Mouse (Mus musculus) lung, embryonic 16.5 days (tissue): Measurements from ENCODE around the gene Celsr1. TPM values are rescaled to one million over a fixed set of nuclear protein-coding genes. Genes with fewer than 3 reads are reported as not detected.
"Not testable (repeated sequence)": the region's sequence is repeated elsewhere in the genome, so short reads cannot be mapped to it uniquely, and the experiment has no call there.

Experiments
- ATAC-seq: fragments of 200-750 bp; cut with Nextera tagmentation; 2 replicates; pipeline ENCODE4 v1.8.0; 2017; ENCODE audit warnings: low read depth, mild to moderate bottlenecking, moderate library complexity
- H3K27ac ChIP-seq: fragments of 300-500 bp; sonication (generic); 2 replicates; pipeline ENCODE4 v1.5.1; 2014; ENCODE audit warnings: mild to moderate bottlenecking, control low read depth, low read length
- H3K27me3 ChIP-seq: fragments of 300-500 bp; sonication (generic); 2 replicates; pipeline ENCODE4 v1.6.1; 2014; ENCODE audit warnings: low read depth, low read length, mixed read lengths; ENCODE audit not compliant: control insufficient read depth, insufficient read depth
- H3K36me3 ChIP-seq: fragments of 300-500 bp; sonication (generic); 2 replicates; pipeline ENCODE4 v1.6.1; 2014; ENCODE audit warnings: low read length; ENCODE audit not compliant: control insufficient read depth, insufficient read depth
- H3K4me1 ChIP-seq: fragments of 300-500 bp; sonication (generic); replicated peaks from 2 replicates; pipeline ENCODE4 v1.6.1; 2014; ENCODE audit warnings: low read length, mixed read lengths; ENCODE audit not compliant: control insufficient read depth, insufficient read depth
- H3K4me2 ChIP-seq: fragments of 300-500 bp; sonication (generic); 2 replicates; pipeline ENCODE4 v1.6.1; 2014; ENCODE audit warnings: low read depth, low read length, control low read depth
- H3K4me3 ChIP-seq: fragments of 300-500 bp; sonication (generic); 2 replicates; pipeline ENCODE4 v1.5.1; 2014; ENCODE audit warnings: mild to moderate bottlenecking, low read length, control low read depth
- H3K9ac ChIP-seq: fragments of 300-500 bp; sonication (generic); 2 replicates; pipeline ENCODE4 v1.6.1; 2014; ENCODE audit warnings: low read length, control low read depth
- H3K9me3 ChIP-seq: fragments of 300-500 bp; sonication (generic); 2 replicates; pipeline ENCODE4 v1.6.1; 2016; ENCODE audit warnings: low read length; ENCODE audit not compliant: control insufficient read depth
- WGBS: fragments of 180-500 bp; shearing (Covaris S2); extraction: QIAGEN DNeasy Blood & Tissue Kit; methylation state at CpG from one replicate; pipeline ENCODE4 v1.1.7; 2014; 5-methylcytosine and 5-hydroxymethylcytosine counted together
- polyA plus RNA-seq: library from polyadenylated mRNA; unstranded; fragments of >200 nt; fragmentation: Nextera tagmentation; extraction: Ambion mirVana; gene quantifications from 2 replicates; pipeline ENCODE4 v1.2.1, GENCODE M21; 2015

The Celsr1 gene
- polyA plus RNA-seq, 1 experiment from 2014 or later, result 3.6 TPM

DNA sequence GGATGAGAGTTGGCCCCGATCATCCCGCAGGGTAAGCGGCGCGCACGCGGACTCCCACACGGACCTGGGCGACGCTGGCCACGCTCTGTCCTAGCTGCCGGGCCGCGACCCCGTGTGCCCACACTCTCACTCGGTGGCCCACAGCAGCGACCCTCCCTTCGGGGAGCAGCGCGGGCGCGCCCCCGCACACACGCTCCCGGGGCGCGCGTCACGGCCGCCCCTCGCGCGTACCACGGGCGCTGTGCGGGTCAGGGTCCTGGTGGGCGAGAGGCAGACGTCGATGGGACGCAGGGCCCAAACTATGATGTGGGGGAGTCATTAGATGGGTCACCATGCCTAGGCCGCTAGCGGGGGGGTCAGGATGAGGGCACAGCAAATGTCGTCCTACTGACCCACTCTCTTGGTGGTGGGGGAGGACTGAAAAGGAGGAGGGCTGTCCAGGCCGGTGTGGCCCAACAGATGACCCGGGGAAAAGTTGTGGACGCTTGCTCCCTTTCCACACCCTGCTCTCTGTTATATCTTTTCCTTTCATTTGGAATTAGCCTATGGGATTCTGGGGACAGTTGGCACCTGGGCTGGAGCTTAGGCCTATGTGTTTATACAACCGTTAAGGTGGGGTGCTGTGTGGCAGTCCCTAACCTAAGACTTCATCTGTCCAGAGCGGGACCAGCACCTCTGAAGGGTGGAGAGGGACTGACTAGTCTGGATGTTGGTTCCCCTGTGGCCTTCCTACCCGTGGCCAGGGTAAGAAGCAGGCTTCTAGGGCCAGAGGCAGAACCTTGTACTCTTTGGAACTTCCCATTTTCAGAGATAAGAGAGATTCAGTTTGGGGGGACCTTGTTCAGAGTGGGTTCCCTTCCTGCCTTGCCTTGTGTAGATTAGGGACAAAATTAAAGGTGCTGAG lies 25.6 kb upstream of the Celsr1 start:
- Histone ChIP-seq H3K27ac (peak overlapping the region; percentile 60), H3K36me3 (no peaks in the 10 kb centered on the region), H3K9ac (peak overlapping the region; percentile 92), H3K4me1 (peaks cover 36% of the 10 kb centered on the region), H3K4me2 (peak overlapping the region; percentile 80), H3K27me3 (no peaks in the 10 kb centered on the region), H3K4me3 (peak overlapping the region; percentile 85), H3K9me3 (no peaks in the 10 kb centered on the region)
- 2% methylated on average over 47 of the region's 49 CpGs for WGBS
- ATAC-seq, result peak; percentile 29; the same call in 1 of the 2 replicates

DNA sequence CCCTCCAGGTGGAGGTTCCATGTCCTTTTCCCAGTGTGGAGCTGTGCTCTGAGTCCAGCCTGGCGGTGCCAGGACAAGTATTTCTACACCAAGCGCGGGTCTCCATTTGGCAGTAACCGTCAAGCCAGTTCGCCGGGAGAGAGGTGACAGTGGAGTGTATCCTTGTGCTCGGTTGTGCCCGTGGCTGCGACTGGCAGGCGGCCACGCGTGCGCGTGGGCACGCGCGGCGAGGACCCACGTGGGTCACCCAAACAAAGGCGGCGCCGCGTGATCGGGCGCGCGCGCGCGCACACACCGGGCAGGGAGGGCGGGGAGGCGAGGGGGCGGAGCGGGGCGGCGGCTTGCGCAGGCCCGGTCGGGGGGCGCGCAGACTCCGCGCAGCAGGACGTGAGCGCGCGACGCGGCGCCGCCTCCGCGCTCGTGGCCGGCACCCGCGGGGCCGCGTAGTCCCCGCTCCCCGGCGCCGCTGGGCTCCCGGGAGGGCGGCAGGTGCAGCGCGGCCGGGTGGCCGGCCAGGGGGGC lies 24.9 kb upstream of the Celsr1 start:
- Histone ChIP-seq H3K36me3 (no peaks in the 10 kb centered on the region), H3K4me3 (peak overlapping the region; percentile 85), H3K9me3 (no peaks in the 10 kb centered on the region), H3K4me2 (peak overlapping the region; percentile 80), H3K27ac (peak overlapping the region; percentile 66), H3K9ac (peak overlapping the region; percentile 92), H3K27me3 (no peaks in the 10 kb centered on the region), H3K4me1 (peaks cover 36% of the 10 kb centered on the region)
- under 1% methylated on average over 46 of the region's 70 CpGs for WGBS
- peak; percentile 80 for ATAC-seq

DNA sequence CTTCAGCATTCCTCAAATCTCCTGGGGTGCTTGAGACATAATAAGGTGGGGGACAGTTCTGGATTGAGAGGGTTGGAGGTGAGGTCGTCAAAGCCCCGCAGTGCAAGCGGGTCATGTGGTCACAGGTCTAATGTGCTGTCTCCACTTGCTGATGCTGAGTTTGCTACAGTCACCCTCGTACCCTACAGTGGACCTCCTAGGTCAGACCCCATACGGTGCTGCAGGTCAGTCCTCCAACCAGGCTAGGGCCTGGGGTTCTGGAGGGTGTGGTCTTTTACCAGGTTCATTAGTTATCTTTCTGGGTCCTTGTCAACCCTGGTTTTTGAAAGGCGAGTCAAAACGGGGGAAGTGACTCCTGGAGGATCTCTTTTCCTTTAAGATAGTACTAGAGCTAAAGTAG lies 24.3 kb upstream of the Celsr1 start:
- Histone ChIP-seq H3K4me3 (peak overlapping the region; percentile 85), H3K9me3 (no peaks in the 10 kb centered on the region), H3K27ac (peak overlapping the region; percentile 66), H3K9ac (peak overlapping the region; percentile 92), H3K36me3 (no peaks in the 10 kb centered on the region), H3K4me2 (peak overlapping the region; percentile 80), H3K4me1 (peaks cover 36% of the 10 kb centered on the region), H3K27me3 (no peaks in the 10 kb centered on the region)
- 10% methylated on average over 7 of the region's 7 CpGs for WGBS
- peak; percentile 23 for ATAC-seq

DNA sequence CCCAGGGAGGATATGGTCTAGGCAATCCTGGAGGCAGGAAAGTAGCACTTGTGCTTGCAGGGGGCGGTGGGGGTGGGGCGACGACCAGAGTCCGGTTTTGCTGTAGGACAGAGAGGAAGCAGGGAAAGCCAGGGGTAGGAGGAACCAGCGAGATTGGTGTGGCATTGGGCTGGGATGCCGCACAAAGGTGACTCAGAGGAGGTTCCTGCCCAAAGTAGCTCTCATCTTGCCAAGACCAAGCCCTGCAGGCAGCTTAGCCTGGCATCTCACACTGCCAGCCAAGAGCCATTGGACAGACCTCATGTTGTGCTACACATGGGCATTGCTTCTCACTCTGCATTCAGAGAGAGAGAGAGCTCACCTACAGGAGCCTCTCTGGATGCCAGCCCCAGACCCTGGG lies 23.8 kb upstream of the Celsr1 start, which contains the start of gene Gramd4:
Gene Gramd4, plus strand, starts transcription at position 283 of the 400 bp plus-strand sequence.
- Histone ChIP-seq H3K4me2 (peak within 1 kb of the TSS; percentile 80), H3K9ac (peak within 1 kb of the TSS; percentile 92), H3K4me1 (peaks cover 36% of the 10 kb centered on the region), H3K9me3 (no peaks in the 10 kb centered on the region), H3K36me3 (no peaks in the 10 kb centered on the region), H3K27me3 (no peaks in the 10 kb centered on the region), H3K4me3 (peak within 1 kb of the TSS; percentile 85), H3K27ac (peak within 1 kb of the TSS; percentile 66)
- no peak for ATAC-seq
- 19% methylated on average over 6 of the region's 6 CpGs for WGBS

DNA sequence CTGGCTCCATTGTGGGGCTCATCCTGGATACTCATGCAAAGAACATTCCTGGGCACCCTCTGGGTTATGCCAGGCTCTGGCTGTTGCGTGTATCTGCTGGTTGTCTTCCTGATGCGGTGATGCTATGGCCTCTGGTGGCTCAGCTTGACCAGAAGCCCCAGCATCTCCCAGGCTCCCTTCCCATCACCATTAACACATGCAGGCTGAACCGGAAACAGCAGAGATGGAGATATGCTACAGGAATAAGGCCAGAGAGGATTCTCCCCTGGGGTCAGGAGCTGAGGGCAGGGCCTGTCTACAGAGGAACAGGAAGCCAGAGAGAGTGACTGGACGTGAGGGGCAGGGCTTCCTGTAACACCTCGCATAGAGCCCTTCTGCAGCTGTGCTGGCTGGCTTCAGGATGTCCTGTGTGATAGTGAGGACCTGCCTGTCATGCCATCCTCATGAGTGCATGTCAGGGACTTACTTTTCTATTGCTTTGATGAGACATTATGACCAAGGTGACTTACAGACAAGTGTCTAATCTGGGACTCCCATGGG lies 22.7 kb upstream of the Celsr1 start:
- H3K27me3 ChIP-seq, result no peaks in the 10 kb centered on the region
- H3K4me3 ChIP-seq, result no peak overlapping the region
- peaks cover 38% of the 10 kb centered on the region for H3K4me1 ChIP-seq
- no peaks in the 10 kb centered on the region for H3K36me3 ChIP-seq
- WGBS, result 72% methylated on average over 5 of the region's 5 CpGs
- no peak for ATAC-seq
- no peak overlapping the region for H3K9ac ChIP-seq
- H3K9me3 ChIP-seq, result no peaks in the 10 kb centered on the region
- no peak overlapping the region for H3K27ac ChIP-seq
- H3K4me2 ChIP-seq, result no peak overlapping the region

DNA sequence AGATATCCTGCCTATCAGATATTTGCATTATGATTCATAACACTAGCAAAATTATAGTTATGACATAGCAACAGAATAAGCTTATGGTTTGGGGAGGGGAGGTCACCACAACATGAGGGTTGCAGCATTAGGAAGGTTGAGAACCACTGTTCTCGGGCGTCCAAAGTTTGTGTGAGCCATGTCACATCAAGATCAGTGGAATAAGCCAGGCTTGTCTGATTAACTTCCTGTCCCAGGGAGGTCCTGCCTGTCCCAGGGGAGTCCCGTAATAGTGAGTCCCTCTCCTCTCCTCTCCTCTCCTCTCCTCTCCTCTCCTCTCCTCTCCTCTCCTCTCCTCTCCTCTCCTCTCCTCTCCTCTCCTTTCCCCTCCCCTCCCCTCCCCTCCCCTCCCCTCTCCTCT lies 21.3 kb upstream of the Celsr1 start:
- 43% methylated on average over 3 of the region's 3 CpGs for WGBS

DNA sequence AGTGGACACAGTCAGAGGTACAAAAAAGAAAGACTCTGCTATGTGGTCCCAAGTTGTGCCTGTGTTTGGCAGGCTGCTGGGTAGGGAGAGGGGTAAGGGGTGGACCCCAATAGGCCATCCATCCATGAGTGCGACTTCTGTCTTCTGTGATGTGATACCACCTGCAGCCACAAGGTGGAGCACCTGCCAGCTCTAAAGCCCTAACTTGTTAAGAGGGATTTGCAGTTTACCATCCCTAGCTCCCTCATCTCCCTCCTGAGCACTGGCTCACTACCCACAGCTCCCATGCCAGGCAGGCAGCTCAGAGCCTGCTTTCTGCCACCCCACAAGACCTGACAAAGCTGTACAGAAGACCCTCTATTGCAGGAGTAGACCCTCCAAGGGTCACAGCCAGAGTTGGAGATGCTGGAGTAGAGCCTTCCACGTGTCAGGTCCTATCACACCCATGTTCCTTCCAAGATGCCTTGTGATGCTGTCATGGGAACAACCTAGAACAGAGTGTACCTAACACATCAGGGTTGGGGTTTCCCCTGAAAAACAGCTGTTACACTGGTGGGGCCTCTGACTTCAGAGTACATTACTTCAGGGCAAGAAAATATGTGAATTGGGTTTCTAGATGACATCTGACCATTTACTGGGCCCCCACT lies 20.4 kb upstream of the Celsr1 start:
- ATAC-seq, result peak; percentile 16; the same call in 1 of the 2 replicates
- WGBS, result 36% methylated on average over 2 of the region's 2 CpGs
- no peaks in the 10 kb centered on the region for H3K9me3 ChIP-seq

More for the DNA sequence above, 21.3 kb upstream of the Celsr1 start:
- not testable (repeated sequence) for H3K27me3 ChIP-seq, H3K9me3 ChIP-seq, H3K4me2 ChIP-seq, H3K27ac ChIP-seq, ATAC-seq, H3K4me3 ChIP-seq, H3K9ac ChIP-seq, H3K36me3 ChIP-seq
- peaks cover 25% of the 10 kb centered on the region for H3K4me1 ChIP-seq

DNA sequence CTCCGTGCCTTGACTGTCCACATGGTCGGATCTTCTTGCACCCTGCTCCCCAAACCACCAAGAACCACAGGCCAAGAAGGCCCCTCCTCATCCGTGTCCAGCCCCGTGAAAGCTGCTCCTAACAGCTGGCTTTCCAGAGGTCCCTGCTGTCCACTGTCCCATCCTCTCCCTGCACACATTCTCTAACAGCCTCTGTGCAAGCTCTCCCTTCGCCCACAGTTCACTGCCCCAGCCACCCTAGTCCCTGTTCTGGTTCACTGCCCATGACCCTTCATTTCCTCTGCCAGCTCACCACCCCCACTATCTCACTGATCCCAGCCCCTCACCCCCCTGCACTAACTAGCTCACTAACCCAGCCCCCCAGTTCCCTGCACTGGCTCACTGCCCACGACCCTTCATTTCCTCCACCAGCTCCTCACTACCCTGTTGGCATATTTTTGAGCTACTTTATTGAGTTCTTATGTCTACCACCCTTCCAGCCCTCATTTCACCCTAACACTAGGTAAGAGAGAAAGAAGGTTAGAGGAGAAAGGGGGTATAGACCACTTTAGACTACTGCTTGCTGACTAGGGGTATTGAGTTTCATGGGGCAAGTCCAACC lies 18.4 kb upstream of the Celsr1 start:
- ATAC-seq, result no peak
- no peak overlapping the region for H3K4me3 ChIP-seq
- no peak overlapping the region for H3K4me2 ChIP-seq
- H3K27ac ChIP-seq, result no peak overlapping the region
- 56% methylated on average over 6 of the region's 6 CpGs for WGBS
- peaks cover 7% of the 10 kb centered on the region for H3K4me1 ChIP-seq
- H3K9me3 ChIP-seq, result no peaks in the 10 kb centered on the region
- H3K9ac ChIP-seq, result no peak overlapping the region
- H3K27me3 ChIP-seq, result no peaks in the 10 kb centered on the region
- H3K36me3 ChIP-seq, result no peaks in the 10 kb centered on the region

More for the DNA sequence above, 20.4 kb upstream of the Celsr1 start:
- no peak overlapping the region for H3K4me3 ChIP-seq
- H3K27me3 ChIP-seq, result no peaks in the 10 kb centered on the region
- peaks cover 19% of the 10 kb centered on the region for H3K4me1 ChIP-seq
- no peaks in the 10 kb centered on the region for H3K36me3 ChIP-seq
- no peak overlapping the region for H3K9ac ChIP-seq
- H3K4me2 ChIP-seq, result no peak overlapping the region
- no peak overlapping the region for H3K27ac ChIP-seq
